Mouse (Mus musculus) heart, postnatal 36 days (tissue): ENCODE data around the gene 1700029I15Rik. TPM values are rescaled to one million over a fixed set of nuclear protein-coding genes. Genes with fewer than 3 reads are reported as not detected.

Source experiments
- DNase-seq, 2 experiments: peaks; one replicate each; pipeline ENCODE4 v3.0.0; 2021 to 2022
- intact Hi-C: fragments of 180-260 bp; cut with DNase I; formaldehyde crosslinking; loops from one replicate; pipeline ENCODE4 v1.15.1; 2025
- microRNA-seq, 2 experiments: library from miRNA; unstranded; fragments of <30 nt; microRNA quantifications; one replicate each; pipeline ENCODE4 v1.2.0; 2021; ENCODE audit warnings: borderline number of aligned reads in 2 of 2
- total RNA-seq, 2 experiments: library from RNA; stranded (reverse); gene quantifications; 2 replicates each; pipeline ENCODE4 v1.2.3; 2021

The 1700029I15Rik gene
- total RNA-seq, 2 experiments from 2014 or later = 1.7 TPM

- intact Hi-C loops = no loop called here
- DNase-seq = peak; percentile 96 to 97
Measured at GRCm38 (mm10) chr2:92423702-92424461, 41.5 kb downstream of the 1700029I15Rik start.

DNA sequence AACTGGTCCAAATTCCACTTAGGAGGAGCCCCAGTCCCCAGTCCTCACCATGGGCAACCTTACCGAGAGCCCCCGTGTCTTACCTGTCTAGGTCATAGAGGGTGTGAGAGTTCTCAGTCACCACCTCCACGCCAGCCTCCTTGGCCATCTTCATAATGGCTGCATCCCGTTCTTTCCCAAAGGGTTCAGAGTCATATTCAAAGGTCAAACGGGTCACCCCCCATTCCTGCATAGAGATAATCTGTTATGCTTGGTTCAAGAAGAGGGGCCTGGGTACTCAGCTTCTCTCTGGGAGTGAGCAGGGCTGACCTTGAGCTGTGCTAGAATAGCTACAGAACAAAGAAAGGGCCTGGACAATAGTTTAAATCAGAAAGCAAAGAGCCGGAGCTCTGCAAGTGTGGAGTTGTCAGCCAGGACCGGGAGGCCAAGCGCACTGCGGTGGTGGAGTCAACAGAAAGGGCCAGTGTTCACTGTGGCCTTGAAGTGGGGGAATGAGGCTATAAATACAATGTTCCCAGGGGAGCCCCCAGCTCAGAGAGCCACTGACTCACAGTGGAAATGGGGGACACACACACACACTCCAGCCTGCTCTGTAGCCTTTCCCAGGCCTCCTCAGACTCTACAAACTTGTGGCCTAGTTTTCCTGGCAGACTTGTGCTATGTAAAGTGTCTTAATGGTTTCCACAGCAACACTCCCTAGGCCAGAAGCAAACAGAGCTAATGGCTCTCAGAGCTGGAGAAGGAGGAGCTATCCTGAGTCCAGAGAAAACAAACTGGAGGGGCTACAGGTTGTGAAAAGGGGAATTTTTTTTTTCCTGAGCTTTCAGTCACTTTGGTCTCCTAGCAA is 42.3 kb downstream of the 1700029I15Rik start:
- intact Hi-C loops = no loop called here
- DNase-seq = peak; percentile 50 to 70

- no peak for DNase-seq
- intact Hi-C loops = no loop called here
Measured at GRCm38 (mm10) chr2:92425366-92425765, 43.0 kb downstream of the 1700029I15Rik start.

DNA sequence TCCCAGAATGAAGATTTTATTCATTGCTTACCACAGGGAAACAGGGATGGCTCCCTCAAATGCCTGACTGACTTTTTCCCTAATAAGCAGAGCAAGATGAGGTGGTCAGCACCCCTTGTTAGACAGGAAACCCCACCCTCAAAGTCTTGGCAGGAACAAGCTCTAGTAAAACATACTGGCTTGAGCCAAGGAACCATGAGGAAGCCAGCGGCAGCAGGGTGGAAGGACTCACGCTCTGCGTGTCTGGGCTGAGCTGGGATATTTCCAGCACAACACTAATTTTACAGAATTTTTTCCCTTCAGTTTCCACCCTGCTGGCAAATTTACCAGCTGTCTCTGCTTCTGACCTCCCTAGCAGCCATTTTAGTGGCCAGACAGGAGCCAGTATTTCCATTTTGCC is 44.1 kb downstream of the 1700029I15Rik start:
- intact Hi-C loops = no loop called here

GRCm38 (mm10) chr2:92427882-92428281 is 45.5 kb downstream of the 1700029I15Rik start:
- peak; percentile 68 to 70 for DNase-seq
- intact Hi-C loops = no loop called here

More for the DNA sequence above, 44.1 kb downstream of the 1700029I15Rik start:
- DNase-seq = peak; percentile 50

GRCm38 (mm10) chr2:92430089-92430488 is 47.8 kb downstream of the 1700029I15Rik start:
- DNase-seq = no peak
- intact Hi-C loops = loop anchor here (5.0 to 10.0 kb wide), 3 partner anchors 373 to 445 kb away; no protein-coding TSS in a partner anchor

DNA sequence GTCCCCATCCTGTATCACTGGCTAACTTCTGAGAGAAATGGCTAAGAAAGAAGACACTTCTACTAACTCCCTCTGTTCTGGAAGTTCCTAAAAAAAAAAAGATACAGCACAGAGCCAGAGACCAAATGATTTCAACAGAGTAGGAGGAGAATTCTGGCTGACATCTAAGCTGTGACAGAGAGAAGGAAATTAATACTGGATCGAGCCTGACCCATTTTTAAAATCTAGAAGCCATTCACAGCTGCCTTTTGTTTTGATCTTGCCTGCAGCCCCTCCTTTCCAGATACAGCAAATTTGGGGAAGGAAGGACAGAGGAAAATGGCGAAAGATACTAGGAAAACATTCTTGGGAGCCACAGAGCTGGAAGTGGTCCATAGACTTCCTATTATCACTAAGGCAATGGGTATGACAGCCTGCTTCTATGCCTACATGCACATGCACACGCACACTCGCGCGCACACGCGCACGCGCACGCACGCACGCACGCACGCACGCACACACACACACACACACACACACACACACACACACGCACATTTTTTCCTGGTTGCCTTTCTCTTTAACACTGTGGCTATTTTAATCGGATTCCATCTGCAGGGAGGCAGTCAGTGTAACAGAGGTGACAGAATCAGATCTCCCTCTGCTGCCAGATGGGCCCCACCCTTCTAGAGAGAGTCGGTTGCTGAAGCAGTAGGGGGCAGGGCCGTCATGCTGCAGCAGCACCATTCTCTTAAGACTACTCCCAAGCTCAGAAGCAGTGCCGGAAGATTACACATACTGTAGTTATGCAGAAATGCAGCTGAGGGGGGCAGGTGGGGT is 48.6 kb downstream of the 1700029I15Rik start:
- intact Hi-C loops = loop anchor here (5.0 to 10.0 kb wide), 3 partner anchors 374 to 446 kb away; no protein-coding TSS in a partner anchor
- DNase-seq = peak; percentile 35 to 59

DNA sequence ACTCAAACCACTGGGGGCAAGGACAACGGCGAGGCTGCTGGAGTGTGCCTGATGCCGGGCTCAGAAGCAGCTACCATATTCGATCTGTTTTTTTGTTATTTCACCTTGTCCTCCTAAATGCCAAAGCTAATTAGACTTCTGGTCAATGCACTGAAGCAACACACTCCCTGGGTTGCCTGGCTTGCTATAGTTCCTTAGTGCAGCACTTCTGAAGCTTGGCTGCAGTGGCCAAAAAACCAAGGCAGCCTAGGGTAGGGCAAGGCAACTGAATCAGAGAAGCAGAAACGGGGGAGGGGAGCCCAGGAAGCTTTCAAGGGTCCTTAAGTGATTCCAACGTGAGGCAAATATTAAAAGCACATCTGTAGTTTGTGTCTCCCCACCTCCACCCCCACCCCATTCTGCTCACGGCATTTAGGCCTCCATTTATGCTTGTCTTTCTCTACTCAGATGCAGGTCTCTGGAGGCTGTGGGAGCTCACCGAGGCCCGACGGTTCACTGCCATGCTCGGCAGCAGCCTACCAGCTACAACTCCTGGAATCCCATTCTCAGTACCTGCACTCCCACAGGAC is 49.4 kb downstream of the 1700029I15Rik start:
- no peak for DNase-seq
- intact Hi-C loops = loop anchor here (5.0 to 10.0 kb wide), 3 partner anchors 374 to 447 kb away; no protein-coding TSS in a partner anchor

- intact Hi-C loops = loop anchor here (5.0 to 10.0 kb wide), 3 partner anchors 375 to 448 kb away; no protein-coding TSS in a partner anchor
- peak; percentile 63 to 64 for DNase-seq
Measured at GRCm38 (mm10) chr2:92432299-92433295, 50.3 kb downstream of the 1700029I15Rik start.

DNA sequence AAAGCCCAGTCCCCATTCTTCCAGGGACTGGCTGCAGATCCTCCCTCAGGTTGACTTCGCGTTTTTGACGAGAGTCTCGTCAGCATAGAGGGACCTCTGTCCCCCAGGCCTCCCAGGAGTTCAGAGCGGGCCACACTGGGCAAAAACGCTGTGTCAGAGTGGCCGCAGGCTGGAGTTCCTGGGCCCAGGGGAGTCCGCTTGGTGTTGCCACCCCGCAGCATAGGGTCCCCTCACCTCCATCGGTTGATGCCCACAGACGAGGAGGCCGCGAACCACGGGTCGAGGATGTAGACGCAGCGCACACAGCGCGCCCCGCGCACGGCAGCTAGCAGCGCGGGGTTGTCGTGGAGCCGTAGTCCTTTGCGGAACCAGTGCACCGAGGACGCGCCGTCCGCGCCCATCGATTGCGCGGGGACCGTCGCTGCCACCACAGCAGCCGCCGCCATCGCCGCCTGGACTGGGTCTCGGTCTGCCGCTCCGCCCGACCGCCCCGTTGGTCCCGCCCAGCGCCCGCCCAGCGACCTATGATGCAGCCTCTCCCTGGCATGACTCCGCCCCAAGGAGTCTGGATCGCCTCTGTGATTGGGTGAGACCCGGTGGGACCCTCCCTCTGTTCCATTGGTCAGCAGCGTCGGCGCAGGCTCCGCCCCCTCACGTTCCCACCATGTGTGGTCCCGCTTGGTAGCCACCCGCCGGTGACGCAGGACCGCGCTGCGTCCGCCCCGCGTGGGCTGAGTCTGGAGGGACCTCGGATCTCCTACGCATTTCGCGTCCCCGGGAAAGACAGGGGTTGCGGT is 51.4 kb downstream of the 1700029I15Rik start, which contains the start of gene Cry2:
Gene Cry2 (minus strand): TSS at position 466 of the 797 bp plus-strand sequence.
- intact Hi-C loops = loop anchor here (2.0 to 10.0 kb wide), 5 partner anchors 13 to 449 kb away; no protein-coding TSS in a partner anchor
- peak; percentile 97 for DNase-seq

GRCm38 (mm10) chr2:92434375-92434745 is 52.0 kb downstream of the 1700029I15Rik start:
- intact Hi-C loops = loop anchor here (2.0 to 10.0 kb wide), 5 partner anchors 14 to 450 kb away; no protein-coding TSS in a partner anchor

GRCm38 (mm10) chr2:92435023-92435422 is 52.7 kb downstream of the 1700029I15Rik start:
- intact Hi-C loops = loop anchor here (2.0 to 10.0 kb wide), 3 partner anchors 14 to 450 kb away; no protein-coding TSS in a partner anchor
- DNase-seq = no peak

More at GRCm38 (mm10) chr2:92434375-92434745, 52.0 kb downstream of the 1700029I15Rik start:
- DNase-seq = no peak

Small RNA genes lying within 50 kb of the gene (microRNA-seq; reads per million reads assigned to microRNA genes)
- gene Mir7000 = 0 reads per million in 2 experiments

Other genes starting within 250 kb of the 1700029I15Rik start
- gene Pex16, start 7.9 kb upstream of the 1700029I15Rik start, total RNA-seq = 10 to 100 TPM; 25.8 to 28.9 TPM
- gene Large2, start 7.7 kb upstream of the 1700029I15Rik start, total RNA-seq = not detected
- 1 to 10 TPM; 4.6 to 4.8 TPM for gene Mapk8ip1, start 18.7 kb downstream of the 1700029I15Rik start, total RNA-seq
- 10 to 100 TPM; 21.8 to 33.4 TPM for gene Cry2, start 51.5 kb downstream of the 1700029I15Rik start, total RNA-seq
- 1 to 10 TPM; 5.8 to 7.5 TPM for gene Slc35c1, start 78.0 kb downstream of the 1700029I15Rik start, total RNA-seq
- 1 to 10 TPM; 2.6 to 3.3 TPM for gene Chst1, start 217.2 kb downstream of the 1700029I15Rik start, total RNA-seq